Mouse (Mus musculus) MEL (cell line): ENCODE data around the gene Tspan4.

Experiments used
- CTCF ChIP-seq, 3 experiments: IDR thresholded peaks in 2 of 3; conservative IDR thresholded peaks in 1 of 3; 2 replicates each; pipeline ENCODE4 v1.5.1; 2011 to 2012; ENCODE audit warnings: low read length in 3 of 3, low read depth in 2 of 3, mild to moderate bottlenecking in 2 of 3, improper control_type of control experiment in 1 of 3, inconsistent platforms in 1 of 3, mixed read lengths in 1 of 3, moderate library complexity in 1 of 3; ENCODE audit not compliant: control insufficient read depth in 1 of 3, insufficient read depth in 1 of 3, poor library complexity in 1 of 3, severe bottlenecking in 1 of 3
- E2F4 ChIP-seq: IDR thresholded peaks from 2 replicates; pipeline ENCODE4 v1.6.1; 2011; ENCODE audit warnings: low read depth, low read length, improper control_type of control experiment, borderline replicate concordance
- EP300 ChIP-seq, 2 experiments: IDR thresholded peaks; 2 replicates each; pipeline ENCODE4 v1.6.1; 2011; ENCODE audit warnings: improper control_type of control experiment in 2 of 2, low read length in 2 of 2, low read depth in 1 of 2, mild to moderate bottlenecking in 1 of 2
- MAX ChIP-seq: IDR thresholded peaks from 2 replicates; pipeline ENCODE4 v1.6.1; 2011; ENCODE audit warnings: low read length, improper control_type of control experiment
- MYB ChIP-seq: IDR thresholded peaks from 2 replicates; pipeline ENCODE4 v1.6.1; 2011; ENCODE audit warnings: mild to moderate bottlenecking, low read depth, low read length, improper control_type of control experiment
- NRF1 ChIP-seq: IDR thresholded peaks from 2 replicates; pipeline ENCODE4 v1.6.1; 2014; ENCODE audit warnings: low read depth, mild to moderate bottlenecking, inconsistent platforms, low read length, improper control_type of control experiment, moderate library complexity; ENCODE audit not compliant: poor library complexity, insufficient read depth, severe bottlenecking
- POLR2AphosphoS2 ChIP-seq: IDR thresholded peaks from 2 replicates; pipeline ENCODE4 v1.6.1; 2011; ENCODE audit warnings: low read length, improper control_type of control experiment
- TAL1 ChIP-seq: IDR thresholded peaks from 2 replicates; pipeline ENCODE4 v1.6.1; 2012; ENCODE audit warnings: mild to moderate bottlenecking, inconsistent platforms, low read length, moderate library complexity, mixed read lengths
- TCF12 ChIP-seq: IDR thresholded peaks from 2 replicates; pipeline ENCODE4 v1.6.1; 2014; ENCODE audit warnings: low read depth, mild to moderate bottlenecking, inconsistent platforms, low read length, improper control_type of control experiment, moderate library complexity
- ZMIZ1 ChIP-seq: IDR thresholded peaks from 2 replicates; pipeline ENCODE4 v1.6.1; 2012; ENCODE audit warnings: low read depth, mild to moderate bottlenecking, inconsistent platforms, low read length, improper control_type of control experiment, moderate library complexity
- ZNF384 ChIP-seq: IDR thresholded peaks from 2 replicates; pipeline ENCODE4 v1.6.1; 2012; ENCODE audit warnings: low read depth, mild to moderate bottlenecking, inconsistent platforms, low read length, improper control_type of control experiment

DNA sequence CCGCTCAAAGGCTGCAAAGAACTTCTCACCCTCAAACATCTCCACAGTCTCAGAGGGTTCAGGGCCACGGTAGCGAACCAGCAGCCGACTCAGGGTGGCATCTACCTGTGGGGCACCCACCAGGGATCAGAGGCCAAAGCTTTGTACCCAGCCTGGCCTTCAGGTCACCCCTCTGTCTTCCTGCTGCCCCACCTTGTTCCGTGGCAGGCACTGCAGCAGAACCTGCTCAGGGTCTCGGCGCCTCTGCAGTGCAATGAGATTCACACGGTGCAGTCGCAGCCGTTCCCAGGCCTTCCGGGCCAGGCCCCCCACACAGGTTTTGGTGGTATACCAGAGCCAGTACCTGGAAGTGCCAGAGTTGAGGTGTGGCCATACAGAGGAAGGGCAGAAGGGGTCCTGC is 35.2 kb upstream of the Tspan4 start:
- TF ChIP-seq CTCF (IDR thresholded peaks at IDR 0.05 in 2 of 3, conservative IDR thresholded peaks at IDR 0.05 in 1 of 3; ENCODE audit: control insufficient read depth in 1 of 3, insufficient read depth in 1 of 3, low read depth in 2 of 3, low read length in 3 of 3, poor library complexity in 1 of 3, severe bottlenecking in 1 of 3) (no peak), E2F4 (no peak), TAL1 (no peak), MYB (no peak), POLR2AphosphoS2 (no peak), ZNF384 (no peak), EP300 (IDR thresholded peaks at IDR 0.05; ENCODE audit: low read depth in 1 of 2, low read length in 2 of 2) (no peak), TCF12 (no peak), ZMIZ1 (no peak), NRF1 (no peak), MAX (no peak)
